In genomic region chrX:106012559-106012958, GRCm38 (mm10) we compare ENCODE assay signal across 9 mouse cellular contexts. TPM values are rescaled to one million over a fixed set of nuclear protein-coding genes. Genes with fewer than 3 reads are reported as not detected.
A peak's percentile ranks its signal among the peaks of the same experiment; 100 is the strongest.
DNase-seq lines count a peak whose midpoint lies in the region; ATAC-seq and TF ChIP-seq lines count a peak whose summit lies in the region.
"Had no signal": no experiment of that assay in that cellular context is flagged by ENCODE, and none has a peak within 500 bp of the region (broad histone marks: within the 10 kb centered on the region; RNA-seq: fewer than 3 reads in every experiment).

No protein-coding gene starts in this region.

- DNase-seq in kidney, postnatal 4 days, result no peak
- DNase-seq in hindbrain, postnatal 0 days (ENCODE audit: low spot score), result no peak
- no peak for DNase-seq in embryo, embryonic 10 days (ENCODE audit: low spot score)
- no peak for DNase-seq in frontal cortex, postnatal 25 days (ENCODE audit: low spot score in 2 of 2)
- DNase-seq in frontal cortex, postnatal 14 days (ENCODE audit: low spot score in 2 of 2), result no peak
- DNase-seq: lung, adult 2 months had no signal

- 62% methylated on average over 3 of the region's 3 CpGs for WGBS in kidney, embryonic 16.5 days
- WGBS in hindbrain, postnatal 0 days, result 61% methylated on average over 3 of the region's 3 CpGs
- WGBS in neural tube, embryonic 12.5 days, result 77% methylated on average over 3 of the region's 3 CpGs

- H3K36me3 ChIP-seq in kidney, embryonic 16.5 days (ENCODE audit: insufficient read depth, low read length), result no peaks in the 10 kb centered on the region
- no peaks in the 10 kb centered on the region for H3K36me3 ChIP-seq in hindbrain, postnatal 0 days (ENCODE audit: insufficient read depth, low read length)
- no peaks in the 10 kb centered on the region for H3K36me3 ChIP-seq in neural tube, embryonic 12.5 days

- peak overlapping the region; percentile 38 for H3K4me3 ChIP-seq in kidney, embryonic 16.5 days (ENCODE audit: low read length)
- no peak overlapping the region for H3K4me3 ChIP-seq in cortical plate, adult 2 months (ENCODE audit: insufficient read depth, low read length)
- H3K4me3 ChIP-seq in hindbrain, postnatal 0 days (ENCODE audit: low read length), result peak overlapping the region; percentile 28
- H3K4me3 ChIP-seq in neural tube, embryonic 12.5 days, result peak overlapping the region; percentile 22; the same call in 1 of the 2 replicates

- ATAC-seq in kidney, embryonic 16.5 days (ENCODE audit: low FRiP score, low TSS enrichment), result no peak
- no peak for ATAC-seq in hindbrain, postnatal 0 days
- ATAC-seq in neural tube, embryonic 12.5 days (ENCODE audit: low FRiP score, low read depth), result no peak

- H3K9ac ChIP-seq in kidney, embryonic 16.5 days (replicated peaks; ENCODE audit: low read length), result peak overlapping the region; percentile 60; the same call in 1 of the 2 replicates
- H3K9ac ChIP-seq in hindbrain, postnatal 0 days (replicated peaks; ENCODE audit: low read length), result peak overlapping the region; percentile 31; the same call in 1 of the 2 replicates
- no peak overlapping the region for H3K9ac ChIP-seq in neural tube, embryonic 12.5 days

- no peaks in the 10 kb centered on the region for H3K9me3 ChIP-seq in kidney, embryonic 16.5 days (ENCODE audit: low read length)
- no peaks in the 10 kb centered on the region for H3K9me3 ChIP-seq in hindbrain, postnatal 0 days (ENCODE audit: low read length)
- H3K9me3 ChIP-seq in neural tube, embryonic 12.5 days, result no peaks in the 10 kb centered on the region

- H3K27me3 ChIP-seq in kidney, embryonic 16.5 days (ENCODE audit: insufficient read depth, low read length), result no peaks in the 10 kb centered on the region; the same call in 1 of the 2 replicates
- no peaks in the 10 kb centered on the region for H3K27me3 ChIP-seq in hindbrain, postnatal 0 days (ENCODE audit: insufficient read depth, low read length)
- H3K27me3 ChIP-seq in neural tube, embryonic 12.5 days (replicated peaks), result no peaks in the 10 kb centered on the region

- H3K27ac ChIP-seq in kidney, embryonic 16.5 days (ENCODE audit: low read length), result peak overlapping the region; percentile 87
- 0 out of 2 replicates have a peak overlapping the region, but pooled peaks have one; percentile 89 for H3K27ac ChIP-seq in cortical plate, adult 2 months (ENCODE audit: insufficient read depth, low read length)
- peak overlapping the region; percentile 86; the same call in 1 of the 2 replicates for H3K27ac ChIP-seq in hindbrain, postnatal 0 days
- H3K27ac ChIP-seq in neural tube, embryonic 12.5 days, result no peak overlapping the region

- H3K4me1 ChIP-seq in kidney, embryonic 16.5 days (ENCODE audit: insufficient read depth, low read length), result peaks cover 11% of the 10 kb centered on the region; the same call in 1 of the 2 replicates
- no peaks in the 10 kb centered on the region; the same call in 1 of the 2 replicates for H3K4me1 ChIP-seq in cortical plate, adult 2 months (ENCODE audit: control insufficient read depth, insufficient read depth, low read length)
- H3K4me1 ChIP-seq in hindbrain, postnatal 0 days (ENCODE audit: insufficient read depth, low read length), result no peaks in the 10 kb centered on the region
- H3K4me1 ChIP-seq in neural tube, embryonic 12.5 days, result no peaks in the 10 kb centered on the region

- TF ChIP-seq POLR2A in cortical plate, adult 2 months (IDR thresholded peaks at IDR 0.05; ENCODE audit: extremely low read depth, insufficient read depth, low read length), result no peak

- TF ChIP-seq CTCF in cortical plate, adult 2 months (IDR thresholded peaks at IDR 0.05; ENCODE audit: extremely low read depth, insufficient read depth, low read length), result no peak
- TF ChIP-seq CTCF in hindbrain, postnatal 0 days (IDR thresholded peaks at IDR 0.05; ENCODE audit: low read depth), result no peak

- H3K4me2 ChIP-seq in kidney, embryonic 16.5 days (replicated peaks; ENCODE audit: low read depth, low read length), result peak overlapping the region; percentile 56
- H3K4me2 ChIP-seq in hindbrain, postnatal 0 days (ENCODE audit: low read depth, low read length), result peak overlapping the region; percentile 59
- H3K4me2 ChIP-seq in neural tube, embryonic 12.5 days (replicated peaks), result peak overlapping the region; percentile 51

RNA-seq across cellular contexts. Expression of gene Magt1, which starts 0.9 kb away (rescaled TPM):
- polyA plus RNA-seq in kidney, embryonic 16.5 days (2015; fragmentation: Nextera tagmentation; extraction: Ambion mirVana), result 72.5 and 76.9 TPM in 2 replicates
- polyA plus RNA-seq in cortical plate, adult 2 months (2012; rRNA removed), result 7.3 and 9.1 TPM in 2 replicates
- 18.2 and 22.2 TPM in 2 replicates for total RNA-seq in hindbrain, postnatal 0 days (2014; rRNA removed)
- 14.5 and 18.2 TPM in 2 replicates for polyA plus RNA-seq in hindbrain, postnatal 0 days (2015; fragmentation: Nextera tagmentation; extraction: Ambion mirVana)
- polyA plus RNA-seq in neural tube, embryonic 12.5 days (2016; fragmentation: Nextera tagmentation; extraction: Ambion mirVana), result 38.5 and 39.0 TPM in 2 replicates

RNA-seq across cellular contexts. Expression of gene Cox7b, which starts 2.9 kb away (rescaled TPM):
- polyA plus RNA-seq in kidney, embryonic 16.5 days (2015; fragmentation: Nextera tagmentation; extraction: Ambion mirVana), result 404 and 413 TPM in 2 replicates
- polyA plus RNA-seq in cortical plate, adult 2 months (2012; rRNA removed), result 394 and 420 TPM in 2 replicates
- total RNA-seq in hindbrain, postnatal 0 days (2014; rRNA removed), result 199 and 280 TPM in 2 replicates
- polyA plus RNA-seq in hindbrain, postnatal 0 days (2015; fragmentation: Nextera tagmentation; extraction: Ambion mirVana), result 512 and 522 TPM in 2 replicates
- polyA plus RNA-seq in neural tube, embryonic 12.5 days (2016; fragmentation: Nextera tagmentation; extraction: Ambion mirVana), result 319 and 331 TPM in 2 replicates

RNA-seq across cellular contexts. Expression of gene Atp7a, which starts 14.5 kb away (rescaled TPM):
- 29.0 and 29.4 TPM in 2 replicates for polyA plus RNA-seq in kidney, embryonic 16.5 days (2015; fragmentation: Nextera tagmentation; extraction: Ambion mirVana)
- 2.6 and 2.8 TPM in 2 replicates for polyA plus RNA-seq in cortical plate, adult 2 months (2012; rRNA removed)
- 8.6 and 9.9 TPM in 2 replicates for total RNA-seq in hindbrain, postnatal 0 days (2014; rRNA removed)
- 7.0 and 7.5 TPM in 2 replicates for polyA plus RNA-seq in hindbrain, postnatal 0 days (2015; fragmentation: Nextera tagmentation; extraction: Ambion mirVana)
- 24.3 and 25.1 TPM in 2 replicates for polyA plus RNA-seq in neural tube, embryonic 12.5 days (2016; fragmentation: Nextera tagmentation; extraction: Ambion mirVana)
